Mouse (Mus musculus): Measurements from ENCODE around the gene Sox13. TPM values are rescaled to one million over a fixed set of nuclear protein-coding genes. Genes with fewer than 3 reads are reported as not detected.

Gene Sox13
- polyA plus RNA-seq, 1 experiment from 2014 or later, result 5.2 TPM

DNA sequence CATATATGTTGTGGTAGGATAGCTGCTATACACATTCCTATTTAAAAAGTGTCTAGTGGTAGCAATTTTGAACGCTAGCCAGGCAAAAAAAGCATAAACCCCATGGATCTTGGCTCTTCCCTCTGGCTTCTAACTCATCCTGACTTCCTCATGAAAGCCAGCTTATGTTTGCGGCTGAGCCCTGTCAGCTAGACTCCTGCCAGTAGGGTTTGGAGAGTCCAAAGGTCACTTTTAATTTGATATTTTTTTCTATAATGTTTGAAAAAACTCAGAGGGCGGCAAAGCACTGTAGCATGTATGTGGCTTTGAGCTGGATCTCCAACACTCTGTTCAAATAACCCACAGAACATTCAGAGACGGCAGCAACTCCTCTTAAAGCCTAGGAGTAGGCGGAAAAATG, 39.0 kb upstream of the Sox13 start:
- 85% methylated on average over 5 of the region's 5 CpGs for WGBS
- H3K4me1 ChIP-seq (ENCODE audit: control insufficient read depth in 2 of 2, insufficient read depth in 2 of 2, low read length in 2 of 2), result peaks cover 4 to 6% of the 10 kb centered on the region in 2 experiments; a peak in 3 of 4 replicates
- H3K4me3 ChIP-seq (ENCODE audit: control insufficient read depth in 1 of 2, insufficient read depth in 1 of 2, low read depth in 1 of 2, low read length in 2 of 2), result no peak overlapping the region
- H3K27me3 ChIP-seq (ENCODE audit: control insufficient read depth, insufficient read depth, low read length), result no peaks in the 10 kb centered on the region
- H3K9me3 ChIP-seq (ENCODE audit: control insufficient read depth, low read length), result no peaks in the 10 kb centered on the region
- H3K4me2 ChIP-seq (ENCODE audit: low read length), result no peak overlapping the region
- no peak for ATAC-seq (ENCODE audit: insufficient number of reproducible peaks, insufficient read depth, low FRiP score, low read depth)
- H3K9ac ChIP-seq (ENCODE audit: low read length), result no peak overlapping the region
- no peaks in the 10 kb centered on the region for H3K36me3 ChIP-seq (ENCODE audit: control insufficient read depth, insufficient read depth, low read length)
- no peak overlapping the region for H3K27ac ChIP-seq (replicated peaks in 1 of 2; ENCODE audit: control insufficient read depth in 1 of 2, insufficient read depth in 1 of 2, low read depth in 2 of 2, low read length in 2 of 2)

DNA sequence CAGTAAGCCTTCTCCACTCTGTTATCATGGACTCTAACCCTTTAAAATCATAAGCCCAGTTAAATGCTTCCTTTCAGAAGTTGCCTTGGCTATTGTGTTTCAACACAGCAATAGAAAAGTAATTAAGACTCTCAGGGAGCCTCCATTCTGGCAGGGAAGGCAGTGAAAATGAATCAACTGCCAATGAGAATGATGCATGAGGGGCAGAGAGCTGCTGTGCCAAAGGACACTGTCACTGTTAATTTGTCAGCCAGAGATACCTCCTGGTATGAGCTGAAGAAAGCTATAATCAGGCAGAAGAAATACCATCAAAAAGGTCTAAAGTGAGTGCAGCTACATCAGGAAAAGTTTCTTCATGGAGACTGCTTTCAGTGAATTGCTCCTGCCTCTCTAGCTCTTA, 36.8 kb upstream of the Sox13 start:
- Histone ChIP-seq H3K4me3 (ENCODE audit: control insufficient read depth in 1 of 2, insufficient read depth in 1 of 2, low read depth in 1 of 2, low read length in 2 of 2) (no peak overlapping the region), H3K4me2 (ENCODE audit: low read length) (no peak overlapping the region), H3K9ac (ENCODE audit: low read length) (no peak overlapping the region), H3K36me3 (ENCODE audit: control insufficient read depth, insufficient read depth, low read length) (no peaks in the 10 kb centered on the region), H3K27me3 (ENCODE audit: control insufficient read depth, insufficient read depth, low read length) (no peaks in the 10 kb centered on the region), H3K27ac (replicated peaks in 1 of 2; ENCODE audit: control insufficient read depth in 1 of 2, insufficient read depth in 1 of 2, low read depth in 2 of 2, low read length in 2 of 2) (no peak overlapping the region), H3K4me1 (ENCODE audit: control insufficient read depth in 2 of 2, insufficient read depth in 2 of 2, low read length in 2 of 2) (peaks cover 3 to 4% of the 10 kb centered on the region in 2 experiments; a peak in 2 of 4 replicates), H3K9me3 (ENCODE audit: control insufficient read depth, low read length) (no peaks in the 10 kb centered on the region)
- ATAC-seq (ENCODE audit: insufficient number of reproducible peaks, insufficient read depth, low FRiP score, low read depth), result no peak

DNA sequence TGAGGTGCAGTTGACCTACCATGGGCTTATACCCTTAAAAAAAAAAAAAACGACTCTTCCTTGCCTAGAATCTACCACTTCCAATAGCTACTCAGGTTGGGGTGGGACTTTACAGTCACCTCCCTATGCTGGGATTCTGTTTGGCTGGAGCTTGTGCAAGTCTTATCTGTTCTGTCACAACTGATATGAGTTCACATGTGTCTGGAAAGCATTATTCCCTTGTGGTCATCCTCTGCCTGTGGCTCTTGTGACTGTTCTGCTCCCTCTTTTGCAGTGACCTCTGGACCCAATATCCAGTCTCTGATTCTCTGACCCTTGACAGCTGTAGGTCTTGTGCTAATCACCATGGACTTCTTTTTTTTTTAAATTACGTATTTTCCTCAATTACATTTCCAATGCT, 31.9 kb upstream of the Sox13 start:
- Histone ChIP-seq H3K36me3 (ENCODE audit: control insufficient read depth, insufficient read depth, low read length) (no peaks in the 10 kb centered on the region), H3K27ac (replicated peaks in 1 of 2; ENCODE audit: control insufficient read depth in 1 of 2, insufficient read depth in 1 of 2, low read depth in 2 of 2, low read length in 2 of 2) (no peak overlapping the region), H3K27me3 (ENCODE audit: control insufficient read depth, insufficient read depth, low read length) (no peaks in the 10 kb centered on the region), H3K9me3 (ENCODE audit: control insufficient read depth, low read length) (no peaks in the 10 kb centered on the region), H3K9ac (ENCODE audit: low read length) (no peak overlapping the region), H3K4me2 (ENCODE audit: low read length) (no peak overlapping the region), H3K4me1 (ENCODE audit: control insufficient read depth in 2 of 2, insufficient read depth in 2 of 2, low read length in 2 of 2) (peaks cover 0 to 13% of the 10 kb centered on the region in 2 experiments; a peak in 3 of 4 replicates), H3K4me3 (ENCODE audit: control insufficient read depth in 1 of 2, insufficient read depth in 1 of 2, low read depth in 1 of 2, low read length in 2 of 2) (no peak overlapping the region)
- 52% methylated on average over 2 of the region's 2 CpGs for WGBS
- ATAC-seq (ENCODE audit: insufficient number of reproducible peaks, insufficient read depth, low FRiP score, low read depth), result no peak

DNA sequence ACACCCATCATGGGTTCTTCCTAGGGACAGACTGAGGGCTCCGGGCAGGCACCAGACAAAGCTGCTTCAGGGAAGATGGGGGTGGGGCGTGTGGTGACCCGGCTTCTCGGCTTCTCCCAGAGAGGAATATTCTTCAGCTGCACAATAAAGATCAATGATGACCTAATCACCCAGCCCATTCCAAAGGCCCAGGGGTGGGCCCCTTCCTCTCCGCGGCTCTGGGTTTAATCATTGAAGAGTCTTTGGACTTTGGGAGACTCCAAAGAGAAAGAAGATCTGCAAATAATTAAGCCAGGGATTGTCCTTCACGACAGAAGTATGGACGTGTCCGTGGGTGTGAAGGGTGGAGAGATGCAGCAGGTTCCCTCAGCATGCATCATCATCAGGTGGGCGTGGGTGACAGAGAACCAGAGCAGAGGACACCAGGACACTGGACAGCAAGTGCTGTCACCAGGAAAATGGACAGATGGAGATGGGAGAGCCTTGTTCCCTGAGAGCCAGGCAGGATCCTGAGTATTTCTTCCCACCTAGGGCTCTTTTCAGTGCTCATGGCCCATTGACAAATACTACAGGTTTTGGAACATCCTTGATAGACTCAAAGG, 28.5 kb upstream of the Sox13 start:
- Histone ChIP-seq H3K9ac (ENCODE audit: low read length) (peak overlapping the region; percentile 21; the same call in 1 of the 2 replicates), H3K27me3 (ENCODE audit: control insufficient read depth, insufficient read depth, low read length) (no peaks in the 10 kb centered on the region), H3K27ac (replicated peaks in 1 of 2; ENCODE audit: control insufficient read depth in 1 of 2, insufficient read depth in 1 of 2, low read depth in 2 of 2, low read length in 2 of 2) (peak overlapping the region; percentile 40 to 65; a peak in 3 of 4 replicates), H3K4me3 (ENCODE audit: control insufficient read depth in 1 of 2, insufficient read depth in 1 of 2, low read depth in 1 of 2, low read length in 2 of 2) (no peak overlapping the region), H3K4me2 (ENCODE audit: low read length) (peak overlapping the region; percentile 23; the same call in 1 of the 2 replicates), H3K9me3 (ENCODE audit: control insufficient read depth, low read length) (no peaks in the 10 kb centered on the region), H3K36me3 (ENCODE audit: control insufficient read depth, insufficient read depth, low read length) (no peaks in the 10 kb centered on the region), H3K4me1 (ENCODE audit: control insufficient read depth in 2 of 2, insufficient read depth in 2 of 2, low read length in 2 of 2) (peaks cover 4 to 18% of the 10 kb centered on the region in 2 experiments; a peak in 3 of 4 replicates)
- 54% methylated on average over 10 of the region's 10 CpGs for WGBS
- no peak for ATAC-seq (ENCODE audit: insufficient number of reproducible peaks, insufficient read depth, low FRiP score, low read depth)

DNA sequence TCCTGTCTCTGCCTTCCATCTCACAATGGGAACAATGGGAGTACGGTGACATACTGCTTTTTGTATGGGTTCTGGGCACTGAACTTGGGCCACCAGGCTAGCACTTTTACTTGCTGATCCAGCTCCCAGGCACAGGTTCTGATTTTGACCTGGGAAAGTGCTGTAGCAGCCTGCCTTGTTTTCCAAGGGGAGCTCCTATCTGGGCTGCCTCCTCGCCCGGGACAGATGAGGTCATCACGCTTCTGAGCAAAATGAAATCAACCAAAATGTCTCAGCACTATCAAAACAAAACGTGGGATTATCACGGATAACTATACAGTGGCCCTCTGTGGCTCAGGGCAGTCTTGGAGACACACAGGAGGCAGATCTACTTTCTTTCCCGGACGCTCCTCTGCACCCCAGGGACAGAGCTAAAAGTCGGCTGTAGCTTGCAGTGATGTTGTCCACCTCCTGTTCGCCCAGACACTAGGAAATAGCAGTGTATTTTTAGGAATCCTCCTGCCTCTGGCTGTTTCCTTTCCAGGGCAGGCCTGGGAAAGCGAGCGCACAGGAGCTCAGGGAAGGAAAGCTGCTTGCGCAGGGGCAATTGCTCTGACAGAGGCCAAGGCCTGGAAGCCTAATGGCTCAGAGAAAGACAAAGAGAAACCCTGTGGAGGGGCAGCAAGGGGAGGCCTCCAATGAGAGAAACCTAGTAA, 27.8 kb upstream of the Sox13 start:
- ATAC-seq (ENCODE audit: insufficient number of reproducible peaks, insufficient read depth, low FRiP score, low read depth), result no peak
- H3K4me2 ChIP-seq (ENCODE audit: low read length), result peak overlapping the region; percentile 23; the same call in 1 of the 2 replicates
- no peaks in the 10 kb centered on the region for H3K27me3 ChIP-seq (ENCODE audit: control insufficient read depth, insufficient read depth, low read length)
- WGBS, result 26% methylated on average over 13 of the region's 13 CpGs
- peaks cover 4 to 18% of the 10 kb centered on the region in 2 experiments; a peak in 3 of 4 replicates for H3K4me1 ChIP-seq (ENCODE audit: control insufficient read depth in 2 of 2, insufficient read depth in 2 of 2, low read length in 2 of 2)
- H3K4me3 ChIP-seq (ENCODE audit: control insufficient read depth in 1 of 2, insufficient read depth in 1 of 2, low read depth in 1 of 2, low read length in 2 of 2), result no peak overlapping the region
- no peaks in the 10 kb centered on the region for H3K9me3 ChIP-seq (ENCODE audit: control insufficient read depth, low read length)
- H3K9ac ChIP-seq (ENCODE audit: low read length), result peak overlapping the region; percentile 21; the same call in 1 of the 2 replicates
- peak overlapping the region; percentile 40 to 65 for H3K27ac ChIP-seq (replicated peaks in 1 of 2; ENCODE audit: control insufficient read depth in 1 of 2, insufficient read depth in 1 of 2, low read depth in 2 of 2, low read length in 2 of 2)
- no peaks in the 10 kb centered on the region for H3K36me3 ChIP-seq (ENCODE audit: control insufficient read depth, insufficient read depth, low read length)

DNA sequence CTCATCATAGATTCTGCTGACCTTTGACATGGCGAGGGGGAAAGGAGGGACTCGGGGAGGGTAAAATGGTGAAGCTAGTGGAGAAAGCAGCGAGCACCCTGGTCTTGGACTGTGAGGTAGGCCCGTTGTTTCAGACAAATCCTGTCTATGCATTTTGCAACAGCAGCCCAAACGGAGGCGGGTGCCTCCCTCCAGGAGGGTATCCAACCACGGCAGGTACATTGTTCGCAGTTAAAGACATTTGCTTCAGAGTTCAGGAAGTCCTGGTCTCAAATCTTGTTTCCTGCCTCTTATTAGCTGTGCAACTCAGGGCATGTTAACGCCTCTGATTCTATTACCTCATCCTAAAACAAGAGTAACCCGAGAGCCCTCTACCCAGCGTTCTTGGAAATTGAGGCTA, 26.8 kb upstream of the Sox13 start:
- 64% methylated on average over 11 of the region's 11 CpGs for WGBS
- Histone ChIP-seq H3K27me3 (ENCODE audit: control insufficient read depth, insufficient read depth, low read length) (no peaks in the 10 kb centered on the region), H3K36me3 (ENCODE audit: control insufficient read depth, insufficient read depth, low read length) (no peaks in the 10 kb centered on the region), H3K27ac (replicated peaks in 1 of 2; ENCODE audit: control insufficient read depth in 1 of 2, insufficient read depth in 1 of 2, low read depth in 2 of 2, low read length in 2 of 2) (no peak overlapping the region), H3K4me3 (ENCODE audit: control insufficient read depth in 1 of 2, insufficient read depth in 1 of 2, low read depth in 1 of 2, low read length in 2 of 2) (no peak overlapping the region), H3K9me3 (ENCODE audit: control insufficient read depth, low read length) (no peaks in the 10 kb centered on the region), H3K4me1 (ENCODE audit: control insufficient read depth in 2 of 2, insufficient read depth in 2 of 2, low read length in 2 of 2) (peaks cover 4 to 18% of the 10 kb centered on the region in 2 experiments; a peak in 3 of 4 replicates), H3K4me2 (ENCODE audit: low read length) (no peak overlapping the region), H3K9ac (ENCODE audit: low read length) (no peak overlapping the region)
- no peak for ATAC-seq (ENCODE audit: insufficient number of reproducible peaks, insufficient read depth, low FRiP score, low read depth)

DNA sequence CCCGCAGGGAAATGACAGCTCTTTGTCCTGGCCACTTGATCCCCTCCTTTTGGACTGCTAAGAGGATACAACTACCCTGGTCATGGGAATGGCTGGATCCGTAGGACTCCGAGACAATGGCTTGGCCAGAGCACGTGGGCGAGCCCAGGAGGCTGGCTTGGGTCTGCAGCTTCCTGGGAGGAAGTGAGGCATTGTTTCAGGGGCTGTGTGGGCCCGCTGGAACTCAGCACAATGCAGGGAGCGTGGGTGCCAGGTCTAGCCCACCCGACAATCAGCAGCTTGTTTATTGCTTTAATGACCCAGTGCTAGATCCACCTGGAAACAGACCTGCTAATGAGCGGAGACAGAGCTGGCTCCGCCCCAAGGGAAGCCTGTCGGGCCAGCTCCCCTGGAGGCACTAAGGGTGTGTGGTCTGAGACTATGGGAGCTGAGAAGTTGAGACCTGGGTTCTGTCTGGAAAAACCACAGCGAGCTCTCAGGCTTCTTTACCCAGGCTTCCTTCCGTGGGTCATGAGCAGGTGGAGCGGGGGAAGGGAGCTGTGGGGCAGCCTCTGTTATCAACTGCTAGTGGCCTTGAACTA, 24.3 kb upstream of the Sox13 start:
- 22% methylated on average over 14 of the region's 14 CpGs for WGBS
- no peak overlapping the region for H3K4me3 ChIP-seq (ENCODE audit: control insufficient read depth in 1 of 2, insufficient read depth in 1 of 2, low read depth in 1 of 2, low read length in 2 of 2)
- peak; percentile 51 for ATAC-seq (ENCODE audit: insufficient number of reproducible peaks, insufficient read depth, low FRiP score, low read depth)
- no peak overlapping the region for H3K9ac ChIP-seq (ENCODE audit: low read length)
- no peaks in the 10 kb centered on the region for H3K36me3 ChIP-seq (ENCODE audit: control insufficient read depth, insufficient read depth, low read length)
- peak overlapping the region; percentile 19 to 48; a peak in 3 of 4 replicates for H3K27ac ChIP-seq (replicated peaks in 1 of 2; ENCODE audit: control insufficient read depth in 1 of 2, insufficient read depth in 1 of 2, low read depth in 2 of 2, low read length in 2 of 2)
- peak overlapping the region; percentile 41 for H3K4me2 ChIP-seq (ENCODE audit: low read length)
- no peaks in the 10 kb centered on the region for H3K27me3 ChIP-seq (ENCODE audit: control insufficient read depth, insufficient read depth, low read length)
- H3K4me1 ChIP-seq (ENCODE audit: control insufficient read depth in 2 of 2, insufficient read depth in 2 of 2, low read length in 2 of 2), result peaks cover 7 to 18% of the 10 kb centered on the region in 2 experiments; a peak in 3 of 4 replicates
- H3K9me3 ChIP-seq (ENCODE audit: control insufficient read depth, low read length), result peaks cover 2% of the 10 kb centered on the region; the same call in 1 of the 2 replicates
